Mouse (Mus musculus): ENCODE results near the gene Ccdc124.

GRCm38 (mm10) chr8:70896316-70897020 lies 22.7 kb upstream of the Ccdc124 start:
- TF ChIP-seq ZNF384 (IDR thresholded peaks at IDR 0.05; ENCODE audit: low read depth, low read length) = no peak
- no peak for TF ChIP-seq MAFK (IDR thresholded peaks at IDR 0.05; ENCODE audit: insufficient read depth, low read depth, low read length)
- no peak for TF ChIP-seq HCFC1 (IDR thresholded peaks at IDR 0.05; ENCODE audit: borderline replicate concordance, insufficient read depth, low read length)
